Mouse (Mus musculus) heart, embryonic 12.5 days (tissue): ENCODE measurements at regions not wholly inside any gene's neighbourhood (a gene's known extent, or its start where the extent isn't known, plus 50 kb on each side); places are given as distances from the start of the nearest gene placed in this dataset.

Experiments
- ATAC-seq: fragments of 200-750 bp; cut with Nextera tagmentation; 2 replicates; pipeline ENCODE4 v1.8.0; 2017; ENCODE audit warnings: moderate TSS enrichment, moderate library complexity; ENCODE audit not compliant: insufficient number of reproducible peaks, low FRiP score
- H3K27ac ChIP-seq: fragments of 300-500 bp; sonication (generic); 2 replicates; pipeline ENCODE4 v1.5.1; 2016; ENCODE audit warnings: mild to moderate bottlenecking, moderate library complexity; ENCODE audit not compliant: poor library complexity, severe bottlenecking
- H3K27me3 ChIP-seq: fragments of 300-500 bp; sonication (generic); replicated peaks from 2 replicates; pipeline ENCODE4 v1.6.1; 2016; ENCODE audit warnings: mild to moderate bottlenecking, moderate library complexity
- H3K36me3 ChIP-seq: fragments of 300-500 bp; sonication (generic); 2 replicates; pipeline ENCODE4 v1.6.1; 2016; ENCODE audit warnings: mild to moderate bottlenecking, moderate library complexity
- H3K4me1 ChIP-seq: fragments of 300-500 bp; sonication (generic); replicated peaks from 2 replicates; pipeline ENCODE4 v1.6.1; 2016; ENCODE audit warnings: mild to moderate bottlenecking
- H3K4me2 ChIP-seq: fragments of 300-500 bp; sonication (generic); 2 replicates; pipeline ENCODE4 v1.6.1; 2016; ENCODE audit warnings: mild to moderate bottlenecking, moderate library complexity
- H3K4me3 ChIP-seq: fragments of 300-500 bp; sonication (generic); 2 replicates; pipeline ENCODE4 v1.5.1; 2016; ENCODE audit warnings: mild to moderate bottlenecking
- H3K9ac ChIP-seq: fragments of 300-500 bp; sonication (generic); 2 replicates; pipeline ENCODE4 v1.6.1; 2016; ENCODE audit warnings: mild to moderate bottlenecking, moderate library complexity
- H3K9me3 ChIP-seq: fragments of 300-500 bp; sonication (generic); replicated peaks from 2 replicates; pipeline ENCODE4 v1.6.1; 2016; ENCODE audit warnings: mild to moderate bottlenecking, moderate library complexity
- WGBS: fragments of 180-500 bp; shearing (Covaris S2); methylation state at CpG from one replicate; pipeline ENCODE4 v1.1.7; 2016; 5-methylcytosine and 5-hydroxymethylcytosine counted together

DNA sequence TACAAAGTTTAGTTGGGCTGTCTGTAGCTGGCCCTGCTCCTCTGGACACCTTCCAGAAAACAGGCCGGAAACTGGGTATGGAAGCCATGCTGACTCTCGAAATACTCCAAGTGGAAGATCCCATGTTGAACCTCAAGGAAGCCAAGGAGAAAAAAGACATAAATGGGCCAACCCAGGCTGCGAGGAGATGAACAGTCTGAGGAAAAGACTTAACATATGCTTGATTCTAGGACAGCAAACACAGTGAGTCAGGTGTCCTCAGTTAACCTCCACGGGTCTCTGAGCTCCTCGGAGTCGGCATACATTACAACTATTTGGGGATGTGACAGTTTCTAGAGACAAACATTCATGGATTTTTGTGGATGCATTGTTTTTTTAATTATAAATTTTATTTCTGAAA is 60.0 kb upstream of the Msi2 start:
- WGBS: 87% methylated on average over 6 of the region's 6 CpGs
- peaks cover 12% of the 10 kb centered on the region for H3K4me1 ChIP-seq
- no peak for ATAC-seq
- no peaks in the 10 kb centered on the region for H3K27me3 ChIP-seq
- no peak overlapping the region for H3K9ac ChIP-seq
- H3K4me2 ChIP-seq: no peak overlapping the region
- no peak overlapping the region for H3K4me3 ChIP-seq
- H3K27ac ChIP-seq: no peak overlapping the region
- H3K36me3 ChIP-seq: no peaks in the 10 kb centered on the region
- no peaks in the 10 kb centered on the region for H3K9me3 ChIP-seq

DNA sequence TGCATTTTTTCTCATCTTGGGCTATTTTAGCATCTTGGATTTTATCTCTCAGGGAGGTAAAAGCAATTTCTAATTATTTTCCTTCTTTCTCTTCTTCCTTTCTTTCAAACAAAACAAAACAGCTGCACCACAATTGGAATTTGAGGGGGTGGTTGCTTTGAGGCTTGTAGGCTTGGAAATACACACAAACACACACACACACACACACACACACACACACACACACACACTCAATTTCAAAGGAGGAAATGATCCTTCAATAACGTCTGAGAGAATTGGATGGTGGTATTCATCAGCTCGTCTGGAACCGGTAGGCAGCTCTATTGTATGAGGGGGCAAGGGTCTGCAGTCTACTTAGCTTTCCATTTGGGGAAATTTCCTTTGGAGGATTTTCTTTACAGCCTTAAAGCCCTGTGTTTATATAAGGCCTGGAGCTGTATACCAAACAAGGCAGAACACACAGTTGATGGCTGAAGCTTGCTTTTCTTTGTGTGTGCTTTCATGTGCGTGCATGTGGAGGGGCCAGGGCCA is 56.2 kb upstream of the Msi2 start:
- ATAC-seq: no peak
- Histone ChIP-seq H3K4me3 (no peak overlapping the region), H3K36me3 (no peaks in the 10 kb centered on the region), H3K9me3 (no peaks in the 10 kb centered on the region), H3K4me2 (no peak overlapping the region), H3K27ac (0 out of 2 replicates have a peak overlapping the region, but pooled peaks have one; percentile 8), H3K27me3 (no peaks in the 10 kb centered on the region), H3K4me1 (peaks cover 20% of the 10 kb centered on the region), H3K9ac (no peak overlapping the region)
- WGBS: 84% methylated on average over 4 of the region's 4 CpGs

DNA sequence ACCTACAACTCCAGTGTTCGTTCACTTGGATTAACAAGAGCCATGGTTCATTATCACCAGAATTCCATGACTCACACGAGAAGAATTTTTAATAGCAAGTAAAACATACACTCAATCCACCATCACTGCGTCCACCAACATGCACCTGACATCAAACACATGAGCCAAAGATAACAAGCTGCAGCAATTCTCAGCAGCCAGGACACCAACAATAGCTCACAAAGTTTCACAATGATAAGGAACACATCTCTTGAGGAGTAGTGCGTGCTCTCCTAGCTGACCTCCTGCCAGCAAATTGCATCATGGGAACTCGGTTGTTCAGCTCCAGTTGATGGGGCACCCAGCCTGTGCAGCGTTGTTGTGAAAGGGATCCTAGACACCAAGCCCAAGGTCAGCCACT is 55.6 kb upstream of the Msi2 start:
- Histone ChIP-seq H3K9me3 (no peaks in the 10 kb centered on the region), H3K36me3 (no peaks in the 10 kb centered on the region), H3K4me1 (peaks cover 20% of the 10 kb centered on the region), H3K4me3 (no peak overlapping the region), H3K4me2 (no peak overlapping the region), H3K27ac (0 out of 2 replicates have a peak overlapping the region, but pooled peaks have one; percentile 8), H3K9ac (no peak overlapping the region), H3K27me3 (no peaks in the 10 kb centered on the region)
- 28% methylated on average over 6 of the region's 6 CpGs for WGBS
- no peak for ATAC-seq

DNA sequence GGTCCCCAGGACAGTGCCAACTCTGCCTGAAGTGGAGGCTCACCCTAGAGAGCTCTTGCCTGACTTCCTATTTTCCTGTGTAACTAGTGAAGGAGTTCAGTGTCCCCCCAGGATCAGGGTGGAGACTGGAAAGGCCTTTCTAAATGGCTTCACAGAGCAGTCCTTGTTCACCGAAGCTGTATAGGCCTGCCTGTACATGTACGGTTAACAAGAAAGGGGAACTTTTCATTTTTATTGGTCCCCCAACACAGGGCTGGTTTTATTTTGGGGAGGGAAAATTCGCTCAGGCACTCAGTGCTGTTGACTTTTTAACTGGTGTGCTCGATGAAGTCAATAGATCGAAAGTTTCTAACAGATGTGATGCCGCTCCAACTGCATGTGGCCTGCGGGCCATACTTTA is 52.1 kb upstream of the Msi2 start:
- Histone ChIP-seq H3K9me3 (no peaks in the 10 kb centered on the region), H3K27ac (no peak overlapping the region), H3K27me3 (no peaks in the 10 kb centered on the region), H3K4me3 (no peak overlapping the region), H3K4me2 (no peak overlapping the region), H3K36me3 (no peaks in the 10 kb centered on the region), H3K4me1 (peaks cover 25% of the 10 kb centered on the region), H3K9ac (no peak overlapping the region)
- 74% methylated on average over 7 of the region's 7 CpGs for WGBS
- no peak for ATAC-seq
